Mouse (Mus musculus): ENCODE data around the gene Aifm1. TPM values are rescaled to one million over a fixed set of nuclear protein-coding genes. Genes with fewer than 3 reads are reported as not detected.
A peak's percentile ranks its signal among the peaks of the same experiment; 100 is the strongest.

Aifm1 gene
- polyA plus RNA-seq, 1 experiment from 2014 or later: 75.5 TPM

- peak; percentile 93 for DNase-seq (ENCODE audit: low spot score, missing footprints)
- WGBS: 29% methylated on average over 15 of the region's 15 CpGs
- H3K4me3 ChIP-seq (ENCODE audit: low read depth, low read length): peak overlapping the region; percentile 41
- no peaks in the 10 kb centered on the region for H3K36me3 ChIP-seq (ENCODE audit: control insufficient read depth, insufficient read depth, low read length)
- peak; percentile 90 for ATAC-seq (ENCODE audit: low FRiP score)
- H3K27me3 ChIP-seq (ENCODE audit: control insufficient read depth, insufficient read depth, low read length): no peaks in the 10 kb centered on the region
- no peaks in the 10 kb centered on the region for H3K4me1 ChIP-seq (ENCODE audit: control insufficient read depth, insufficient read depth, low read length)
- no peaks in the 10 kb centered on the region for H3K9me3 ChIP-seq (ENCODE audit: control insufficient read depth, low read length)
- peak overlapping the region; percentile 49 for H3K4me2 ChIP-seq
- H3K27ac ChIP-seq (ENCODE audit: low read depth, low read length): peak overlapping the region; percentile 49; the same call in 1 of the 2 replicates
- H3K9ac ChIP-seq (ENCODE audit: low read length): peak overlapping the region; percentile 63
Observed at GRCm38 (mm10) chrX:48518211-48518807, 4.9 kb upstream of the Aifm1 start.

GRCm38 (mm10) chrX:48513824-48514223, 461 bp upstream of the Aifm1 start:
- Histone ChIP-seq H3K4me2 (peak overlapping the region; percentile 37), H3K4me1 (ENCODE audit: control insufficient read depth, insufficient read depth, low read length) (no peaks in the 10 kb centered on the region; the same call in 1 of the 2 replicates), H3K9ac (ENCODE audit: low read length) (peak overlapping the region; percentile 54; the same call in 1 of the 2 replicates), H3K36me3 (ENCODE audit: control insufficient read depth, insufficient read depth, low read length) (no peaks in the 10 kb centered on the region), H3K9me3 (ENCODE audit: control insufficient read depth, low read length) (no peaks in the 10 kb centered on the region), H3K27ac (ENCODE audit: low read depth, low read length) (no peak overlapping the region), H3K4me3 (ENCODE audit: low read depth, low read length) (peak overlapping the region; percentile 42), H3K27me3 (ENCODE audit: control insufficient read depth, insufficient read depth, low read length) (no peaks in the 10 kb centered on the region)
- WGBS: 12% methylated on average over 13 of the region's 13 CpGs
- peak; percentile 83 for DNase-seq (ENCODE audit: low spot score, missing footprints)
- ATAC-seq (ENCODE audit: low FRiP score): no peak

GRCm38 (mm10) chrX:48493763-48494162, 19.6 kb downstream of the Aifm1 start:
- H3K4me3 ChIP-seq (ENCODE audit: low read depth, low read length): no peak overlapping the region
- no peaks in the 10 kb centered on the region for H3K9me3 ChIP-seq (ENCODE audit: control insufficient read depth, low read length)
- no peaks in the 10 kb centered on the region for H3K4me1 ChIP-seq (ENCODE audit: control insufficient read depth, insufficient read depth, low read length)
- DNase-seq (ENCODE audit: low spot score, missing footprints) (no peak), ATAC-seq (ENCODE audit: low FRiP score) (no peak)
- H3K4me2 ChIP-seq: no peak overlapping the region
- H3K27ac ChIP-seq (ENCODE audit: low read depth, low read length): no peak overlapping the region
- no peaks in the 10 kb centered on the region; the same call in 1 of the 2 replicates for H3K36me3 ChIP-seq (ENCODE audit: control insufficient read depth, insufficient read depth, low read length)
- no peak overlapping the region for H3K9ac ChIP-seq (ENCODE audit: low read length)
- H3K27me3 ChIP-seq (ENCODE audit: control insufficient read depth, insufficient read depth, low read length): no peaks in the 10 kb centered on the region
- WGBS: 89% methylated on average over 8 of the region's 8 CpGs

- Histone ChIP-seq H3K4me2 (no peak overlapping the region), H3K27ac (ENCODE audit: low read depth, low read length) (no peak overlapping the region), H3K27me3 (ENCODE audit: control insufficient read depth, insufficient read depth, low read length) (no peaks in the 10 kb centered on the region), H3K9ac (ENCODE audit: low read length) (no peak overlapping the region), H3K4me1 (ENCODE audit: control insufficient read depth, insufficient read depth, low read length) (no peaks in the 10 kb centered on the region), H3K4me3 (ENCODE audit: low read depth, low read length) (no peak overlapping the region), H3K36me3 (ENCODE audit: control insufficient read depth, insufficient read depth, low read length) (no peaks in the 10 kb centered on the region), H3K9me3 (ENCODE audit: control insufficient read depth, low read length) (no peaks in the 10 kb centered on the region)
- DNase-seq (ENCODE audit: low spot score, missing footprints) (no peak), ATAC-seq (ENCODE audit: low FRiP score) (no peak)
- 90% methylated on average over 7 of the region's 7 CpGs for WGBS
Observed at GRCm38 (mm10) chrX:48481687-48482086, 31.7 kb downstream of the Aifm1 start.

GRCm38 (mm10) chrX:48481095-48481494, 32.3 kb downstream of the Aifm1 start:
- Histone ChIP-seq H3K4me1 (ENCODE audit: control insufficient read depth, insufficient read depth, low read length) (no peaks in the 10 kb centered on the region), H3K36me3 (ENCODE audit: control insufficient read depth, insufficient read depth, low read length) (no peaks in the 10 kb centered on the region), H3K9me3 (ENCODE audit: control insufficient read depth, low read length) (no peaks in the 10 kb centered on the region), H3K27ac (ENCODE audit: low read depth, low read length) (no peak overlapping the region), H3K27me3 (ENCODE audit: control insufficient read depth, insufficient read depth, low read length) (no peaks in the 10 kb centered on the region), H3K4me3 (ENCODE audit: low read depth, low read length) (no peak overlapping the region), H3K4me2 (no peak overlapping the region), H3K9ac (ENCODE audit: low read length) (no peak overlapping the region)
- 87% methylated on average over 4 of the region's 4 CpGs for WGBS
- DNase-seq (ENCODE audit: low spot score, missing footprints) (no peak), ATAC-seq (ENCODE audit: low FRiP score) (no peak)

- H3K9me3 ChIP-seq (ENCODE audit: control insufficient read depth, low read length): no peaks in the 10 kb centered on the region
- no peaks in the 10 kb centered on the region for H3K36me3 ChIP-seq (ENCODE audit: control insufficient read depth, insufficient read depth, low read length)
- DNase-seq (ENCODE audit: low spot score, missing footprints) (no peak), ATAC-seq (ENCODE audit: low FRiP score) (no peak)
- no peak overlapping the region for H3K9ac ChIP-seq (ENCODE audit: low read length)
- H3K4me3 ChIP-seq (ENCODE audit: low read depth, low read length): no peak overlapping the region
- H3K27me3 ChIP-seq (ENCODE audit: control insufficient read depth, insufficient read depth, low read length): no peaks in the 10 kb centered on the region
- no peaks in the 10 kb centered on the region for H3K4me1 ChIP-seq (ENCODE audit: control insufficient read depth, insufficient read depth, low read length)
- WGBS: 84% methylated on average over 3 of the region's 3 CpGs
- no peak overlapping the region for H3K4me2 ChIP-seq
- H3K27ac ChIP-seq (ENCODE audit: low read depth, low read length): no peak overlapping the region
Observed at GRCm38 (mm10) chrX:48467355-48467946, 45.9 kb downstream of the Aifm1 start.

- H3K27me3 ChIP-seq (ENCODE audit: control insufficient read depth, insufficient read depth, low read length): no peaks in the 10 kb centered on the region
- no peak overlapping the region for H3K4me3 ChIP-seq (ENCODE audit: low read depth, low read length)
- WGBS: 81% methylated on average over 2 of the region's 2 CpGs
- no peaks in the 10 kb centered on the region for H3K36me3 ChIP-seq (ENCODE audit: control insufficient read depth, insufficient read depth, low read length)
- H3K9ac ChIP-seq (ENCODE audit: low read length): no peak overlapping the region
- ATAC-seq (ENCODE audit: low FRiP score) (no peak), DNase-seq (ENCODE audit: low spot score, missing footprints) (no peak)
- no peaks in the 10 kb centered on the region for H3K4me1 ChIP-seq (ENCODE audit: control insufficient read depth, insufficient read depth, low read length)
- no peak overlapping the region for H3K4me2 ChIP-seq
- H3K27ac ChIP-seq (ENCODE audit: low read depth, low read length): no peak overlapping the region
- H3K9me3 ChIP-seq (ENCODE audit: control insufficient read depth, low read length): no peaks in the 10 kb centered on the region
Observed at GRCm38 (mm10) chrX:48466174-48466573, 47.2 kb downstream of the Aifm1 start.

- Histone ChIP-seq H3K4me2 (no peak overlapping the region), H3K9me3 (ENCODE audit: control insufficient read depth, low read length) (no peaks in the 10 kb centered on the region), H3K36me3 (ENCODE audit: control insufficient read depth, insufficient read depth, low read length) (no peaks in the 10 kb centered on the region), H3K27me3 (ENCODE audit: control insufficient read depth, insufficient read depth, low read length) (no peaks in the 10 kb centered on the region), H3K27ac (ENCODE audit: low read depth, low read length) (no peak overlapping the region), H3K9ac (ENCODE audit: low read length) (no peak overlapping the region), H3K4me3 (ENCODE audit: low read depth, low read length) (no peak overlapping the region), H3K4me1 (ENCODE audit: control insufficient read depth, insufficient read depth, low read length) (no peaks in the 10 kb centered on the region)
- WGBS: 94% methylated on average over 6 of the region's 6 CpGs
- no peak for ATAC-seq (ENCODE audit: low FRiP score)
- DNase-seq (ENCODE audit: low spot score, missing footprints): no peak
Observed at GRCm38 (mm10) chrX:48464436-48464835, 48.9 kb downstream of the Aifm1 start.

- ATAC-seq (ENCODE audit: low FRiP score) (no peak), DNase-seq (ENCODE audit: low spot score, missing footprints) (no peak)
- Histone ChIP-seq H3K36me3 (ENCODE audit: control insufficient read depth, insufficient read depth, low read length) (no peaks in the 10 kb centered on the region), H3K4me2 (no peak overlapping the region), H3K27ac (ENCODE audit: low read depth, low read length) (no peak overlapping the region), H3K9ac (ENCODE audit: low read length) (no peak overlapping the region), H3K4me1 (ENCODE audit: control insufficient read depth, insufficient read depth, low read length) (no peaks in the 10 kb centered on the region), H3K4me3 (ENCODE audit: low read depth, low read length) (no peak overlapping the region), H3K27me3 (ENCODE audit: control insufficient read depth, insufficient read depth, low read length) (no peaks in the 10 kb centered on the region), H3K9me3 (ENCODE audit: control insufficient read depth, low read length) (no peaks in the 10 kb centered on the region)
- WGBS: 85% methylated on average over 4 of the region's 4 CpGs
Observed at GRCm38 (mm10) chrX:48463636-48464035, 49.7 kb downstream of the Aifm1 start.

All from midbrain, embryonic 11.5 days (tissue).